Mouse (Mus musculus) midbrain, embryonic 13.5 days (tissue): ENCODE data around the gene Armc10. TPM values are rescaled to one million over a fixed set of nuclear protein-coding genes. Genes with fewer than 3 reads are reported as not detected.

ENCODE experiments used
- polyA plus RNA-seq: library from polyadenylated mRNA; unstranded; fragments of >200 nt; fragmentation: Nextera tagmentation; extraction: Ambion mirVana; gene quantifications from 2 replicates; pipeline ENCODE4 v1.2.1, GENCODE M21; 2015

Gene Armc10
- polyA plus RNA-seq, 1 experiment from 2014 or later = 80.8 TPM

Other genes with a start within 250 kb of the Armc10 start
- gene Ccdc146, start 221.1 kb upstream of the Armc10 start, polyA plus RNA-seq = 0.22 and 0.62 TPM in 2 replicates
- 4.7 and 5.0 TPM in 2 replicates for gene Fam185a, start 220.9 kb upstream of the Armc10 start, polyA plus RNA-seq
- 7.3 and 9.2 TPM in 2 replicates for gene Lrrc17, start 102.3 kb upstream of the Armc10 start, polyA plus RNA-seq
- 0.30 and 0.50 TPM in 2 replicates for gene Fbxl13, start 179 bp upstream of the Armc10 start, polyA plus RNA-seq
- gene Napepld, start 55.6 kb downstream of the Armc10 start, polyA plus RNA-seq = 4.7 and 5.4 TPM in 2 replicates
- gene Pmpcb, start 91.3 kb downstream of the Armc10 start, polyA plus RNA-seq = 91.4 and 94.5 TPM in 2 replicates
- gene Dnajc2, start 139.4 kb downstream of the Armc10 start, polyA plus RNA-seq = 81.1 and 87.6 TPM in 2 replicates
- 207 and 215 TPM in 2 replicates for gene Psmc2, start 139.5 kb downstream of the Armc10 start, polyA plus RNA-seq
- 0.05 and 0.14 TPM in 2 replicates for gene Slc26a5, start 219.8 kb downstream of the Armc10 start, polyA plus RNA-seq